Mouse (Mus musculus) gastrocnemius, postnatal 36 days (tissue): ENCODE measurements around the gene Neurl1b. TPM values are rescaled to one million over a fixed set of nuclear protein-coding genes. Genes with fewer than 3 reads are reported as not detected.
A peak's percentile ranks its signal among the peaks of the same experiment; 100 is the strongest.

Experiments used
- DNase-seq, 2 experiments: peaks; one replicate each; pipeline ENCODE4 v3.0.0; 2022
- intact Hi-C: fragments of 180-260 bp; cut with DNase I; formaldehyde crosslinking; loops from one replicate; pipeline ENCODE4 v1.15.1; 2025
- total RNA-seq, 2 experiments: library from RNA; stranded (reverse); gene quantifications; 2 replicates each; pipeline ENCODE4 v1.2.3; 2021

Gene Neurl1b
- total RNA-seq, 2 experiments from 2014 or later = 2.6 to 3.7 TPM

- intact Hi-C loops = no loop called here
- no peak for DNase-seq
These were observed 24.0 kb upstream of the Neurl1b start for GRCm38 (mm10) chr17:26390666-26391065.

DNA sequence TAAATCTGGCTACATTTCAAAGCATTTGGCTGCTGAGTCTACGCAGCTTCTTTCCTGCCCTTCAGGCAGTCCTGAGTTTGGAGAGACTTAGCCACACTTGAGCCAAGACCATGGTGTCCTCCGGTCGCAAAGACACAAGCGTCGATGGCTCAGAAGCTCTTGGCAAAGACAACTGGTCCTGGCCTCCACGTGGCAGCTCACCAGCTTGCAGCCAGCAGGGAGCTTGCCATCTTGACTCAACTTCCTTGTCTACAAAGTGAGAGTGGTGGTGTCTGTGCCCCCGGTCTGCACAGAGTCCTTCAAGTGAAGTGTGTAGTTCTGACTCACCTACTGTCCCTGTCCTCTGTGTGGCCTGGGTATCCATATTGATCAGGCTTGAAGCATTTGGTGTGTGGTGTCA lies 22.3 kb upstream of the Neurl1b start:
- no peak for DNase-seq
- intact Hi-C loops = no loop called here

DNA sequence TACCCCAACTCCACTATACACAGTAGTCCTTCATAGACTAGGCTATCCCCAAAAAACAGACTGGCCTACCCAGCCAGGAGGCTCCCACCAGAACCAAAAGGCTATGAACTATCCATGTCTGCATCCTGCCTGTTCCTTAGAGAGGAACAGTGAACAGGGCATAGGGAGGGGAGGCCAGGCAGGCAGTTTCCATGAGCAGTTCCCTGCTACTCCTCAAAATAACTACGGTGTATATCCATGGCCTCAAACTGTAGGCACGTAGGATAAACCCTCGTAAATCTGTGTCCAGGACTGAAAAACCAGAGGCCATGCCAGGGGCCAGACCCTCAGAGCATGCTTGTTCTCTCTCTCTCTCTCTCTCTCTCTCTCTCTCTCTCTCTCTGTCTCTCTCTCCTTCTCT lies 17.9 kb upstream of the Neurl1b start:
- no peak for DNase-seq
- intact Hi-C loops = no loop called here

DNA sequence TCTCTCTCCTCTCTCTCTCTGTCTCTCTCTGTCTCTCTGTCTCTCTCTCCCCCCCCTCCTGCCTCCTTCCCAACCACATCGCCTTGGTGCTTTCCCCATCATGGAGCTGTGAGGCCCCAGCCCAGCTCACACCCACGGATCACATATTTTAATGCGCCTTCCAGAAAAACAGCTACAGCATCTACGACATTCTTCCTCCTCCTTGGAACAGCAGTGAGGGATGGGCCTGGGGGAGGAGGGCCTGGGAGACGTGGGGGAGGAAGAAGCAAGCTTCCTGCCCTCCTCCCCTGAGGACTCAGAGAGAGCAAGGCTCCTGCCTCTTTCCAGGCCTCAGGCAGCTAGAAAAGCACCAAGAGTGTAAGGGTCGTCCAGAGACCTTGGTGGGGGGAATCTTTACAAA lies 17.3 kb upstream of the Neurl1b start:
- intact Hi-C loops = no loop called here

DNA sequence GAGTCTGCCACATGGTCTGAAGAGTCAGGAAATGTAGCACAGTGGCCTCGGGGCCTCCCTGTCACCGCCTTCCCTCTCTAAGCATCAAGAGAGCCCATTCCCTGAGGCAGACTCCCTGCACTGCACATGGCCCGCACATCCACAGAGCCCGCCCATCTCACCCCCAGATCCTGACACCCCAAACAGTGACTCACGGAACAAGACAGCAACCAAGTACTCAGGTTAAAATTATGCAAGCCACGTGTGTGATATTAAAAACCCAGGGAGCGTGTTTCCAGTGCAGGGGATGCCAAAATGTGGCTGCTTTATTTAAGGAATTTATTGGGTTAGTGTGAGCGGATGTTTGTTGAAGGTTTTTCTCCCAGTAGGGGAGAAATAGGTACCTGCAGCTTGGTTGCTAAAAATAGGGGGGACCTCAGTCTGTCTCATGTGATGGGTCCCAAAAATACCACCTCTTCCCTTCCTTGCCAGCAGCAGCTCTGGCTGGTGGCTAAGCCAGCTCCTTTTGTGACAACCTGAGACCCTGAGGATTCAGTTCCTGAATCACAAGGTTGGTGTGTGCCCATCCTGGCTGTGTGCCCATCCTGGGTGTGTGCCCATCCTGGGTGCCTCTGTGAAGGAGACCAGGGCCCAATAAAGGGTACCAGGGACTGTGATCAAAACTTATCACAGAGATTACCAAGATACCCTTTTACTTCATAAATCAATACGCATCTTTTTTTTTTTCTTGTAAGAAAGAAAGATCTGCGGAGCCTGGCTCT lies 9.1 kb upstream of the Neurl1b start:
- intact Hi-C loops = no loop called here
- no peak for DNase-seq

More for the DNA sequence above, 17.3 kb upstream of the Neurl1b start:
- peak in 1 of 2 experiments; percentile 40 for DNase-seq

GRCm38 (mm10) chr17:26412967-26413366 lies 1.7 kb upstream of the Neurl1b start:
- intact Hi-C loops = no loop called here
- no peak for DNase-seq

DNA sequence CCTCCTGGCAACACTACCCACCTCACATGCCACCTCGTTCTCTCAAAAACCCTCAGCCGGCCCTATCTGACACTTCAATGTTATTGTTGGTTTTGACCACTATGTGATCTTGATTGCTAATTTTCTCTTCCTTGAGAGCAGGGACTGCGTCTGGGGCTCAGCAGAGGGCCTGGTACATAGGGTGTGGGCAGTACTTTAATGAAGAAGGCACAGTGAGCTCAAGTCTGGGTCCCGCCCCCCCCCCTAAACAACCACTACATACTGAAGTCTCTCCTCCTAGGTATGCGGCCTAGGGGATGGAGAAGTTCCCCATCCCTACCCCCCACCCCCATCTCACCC lies 476 bp upstream of the Neurl1b start:
- intact Hi-C loops = no loop called here
- no peak for DNase-seq

DNA sequence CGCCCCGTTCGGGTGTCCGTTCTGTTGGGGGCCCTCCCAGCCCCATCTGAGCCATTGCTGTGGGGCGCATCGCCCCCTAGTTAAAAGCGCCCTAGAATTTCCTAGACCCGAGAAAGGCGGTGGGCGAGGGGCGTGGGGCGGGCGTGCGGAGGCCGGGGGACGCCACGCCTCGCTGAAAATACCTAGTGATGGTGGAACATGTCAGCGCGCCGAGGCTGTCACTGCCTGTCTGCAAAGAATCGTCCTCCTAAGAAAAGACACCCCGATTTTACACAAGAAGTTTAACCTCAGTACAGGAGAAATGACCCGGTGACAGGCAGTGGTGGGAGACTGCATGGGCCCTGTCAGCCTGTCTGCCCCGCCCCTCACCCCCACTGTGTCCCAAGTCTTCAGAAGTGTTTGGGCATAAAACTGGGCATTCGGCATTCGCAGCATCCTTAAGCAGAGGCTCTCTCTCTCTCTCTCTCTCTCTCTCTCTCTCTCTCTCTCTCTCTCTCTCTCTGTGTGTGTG lies 781 bp downstream of the Neurl1b start:
- DNase-seq = no peak
- intact Hi-C loops = no loop called here

DNA sequence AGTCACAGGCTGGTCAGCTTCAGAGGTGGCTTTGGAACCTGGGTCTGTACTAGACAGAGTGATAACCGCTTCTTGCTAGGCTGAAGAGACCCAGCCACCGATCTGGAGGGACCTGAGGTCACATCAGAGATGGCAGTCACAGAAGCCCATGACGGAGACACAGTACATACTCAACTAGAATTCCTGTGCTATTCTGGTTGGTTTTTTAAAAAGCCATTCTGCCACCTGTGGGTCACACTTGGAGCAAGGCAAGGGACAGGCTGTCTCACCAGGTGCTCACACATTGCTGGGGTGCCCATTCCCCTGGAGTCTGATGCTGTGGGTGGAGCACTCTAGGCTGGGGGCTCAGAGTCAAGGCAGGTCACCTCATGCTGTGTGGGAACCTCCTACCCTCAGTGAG lies 1.5 kb downstream of the Neurl1b start:
- intact Hi-C loops = no loop called here
- no peak for DNase-seq

- intact Hi-C loops = no loop called here
- no peak for DNase-seq
These were observed 3.3 kb downstream of the Neurl1b start for GRCm38 (mm10) chr17:26417770-26418421.

DNA sequence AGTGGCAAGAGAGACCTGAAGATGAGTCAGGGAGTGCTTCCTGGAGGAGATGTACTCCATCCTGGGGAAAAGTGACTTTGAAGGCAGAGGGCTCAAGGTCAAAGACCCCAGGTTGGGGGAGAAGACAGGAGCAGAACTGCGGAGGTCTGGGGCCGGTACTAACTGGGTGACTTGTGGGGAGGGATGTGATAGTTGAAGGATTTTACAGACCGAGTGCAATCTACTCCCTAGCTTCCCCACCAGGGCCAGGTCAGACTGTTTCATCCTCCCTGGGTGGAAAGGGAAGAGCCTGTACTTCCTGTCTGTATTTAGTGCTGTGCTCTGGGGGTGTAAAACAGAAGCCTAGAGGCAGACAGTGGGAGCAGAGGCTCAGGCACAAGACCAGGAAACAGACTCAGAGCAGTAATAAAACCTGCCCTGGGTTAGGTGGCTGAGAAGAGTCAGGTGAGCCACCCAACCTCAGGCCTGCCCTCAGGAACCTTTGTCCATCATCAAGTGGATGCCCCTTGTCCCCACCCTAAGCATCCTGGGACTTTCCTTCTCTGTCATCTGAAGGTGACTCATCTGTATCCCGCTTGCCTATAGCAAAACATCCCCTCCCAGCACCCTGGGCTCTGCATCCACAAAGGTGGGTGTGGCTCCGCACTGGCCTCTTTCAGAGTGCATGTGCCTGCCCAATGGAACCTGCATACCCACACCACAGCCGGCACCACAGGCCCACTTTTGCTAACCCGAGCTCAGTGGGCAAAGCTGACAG lies 6.0 kb downstream of the Neurl1b start:
- no peak for DNase-seq
- intact Hi-C loops = loop anchor here (2.0 to 5.0 kb wide), 2 partner anchors 48 to 106 kb away; no protein-coding TSS in a partner anchor

- intact Hi-C loops = loop anchor here (2.0 to 5.0 kb wide), 2 partner anchors 49 to 107 kb away; no protein-coding TSS in a partner anchor
- DNase-seq = no peak
These were observed 6.9 kb downstream of the Neurl1b start for GRCm38 (mm10) chr17:26421561-26421960.

- no peak for DNase-seq
- intact Hi-C loops = loop anchor here (5.0 kb wide), 1 partner anchor 50 kb away; no protein-coding TSS in a partner anchor
These were observed 7.8 kb downstream of the Neurl1b start for GRCm38 (mm10) chr17:26422390-26422789.

- intact Hi-C loops = loop anchor here (5.0 kb wide), 1 partner anchor 52 kb away; no protein-coding TSS in a partner anchor
- DNase-seq = no peak
These were observed 9.5 kb downstream of the Neurl1b start for GRCm38 (mm10) chr17:26423967-26424641.

DNA sequence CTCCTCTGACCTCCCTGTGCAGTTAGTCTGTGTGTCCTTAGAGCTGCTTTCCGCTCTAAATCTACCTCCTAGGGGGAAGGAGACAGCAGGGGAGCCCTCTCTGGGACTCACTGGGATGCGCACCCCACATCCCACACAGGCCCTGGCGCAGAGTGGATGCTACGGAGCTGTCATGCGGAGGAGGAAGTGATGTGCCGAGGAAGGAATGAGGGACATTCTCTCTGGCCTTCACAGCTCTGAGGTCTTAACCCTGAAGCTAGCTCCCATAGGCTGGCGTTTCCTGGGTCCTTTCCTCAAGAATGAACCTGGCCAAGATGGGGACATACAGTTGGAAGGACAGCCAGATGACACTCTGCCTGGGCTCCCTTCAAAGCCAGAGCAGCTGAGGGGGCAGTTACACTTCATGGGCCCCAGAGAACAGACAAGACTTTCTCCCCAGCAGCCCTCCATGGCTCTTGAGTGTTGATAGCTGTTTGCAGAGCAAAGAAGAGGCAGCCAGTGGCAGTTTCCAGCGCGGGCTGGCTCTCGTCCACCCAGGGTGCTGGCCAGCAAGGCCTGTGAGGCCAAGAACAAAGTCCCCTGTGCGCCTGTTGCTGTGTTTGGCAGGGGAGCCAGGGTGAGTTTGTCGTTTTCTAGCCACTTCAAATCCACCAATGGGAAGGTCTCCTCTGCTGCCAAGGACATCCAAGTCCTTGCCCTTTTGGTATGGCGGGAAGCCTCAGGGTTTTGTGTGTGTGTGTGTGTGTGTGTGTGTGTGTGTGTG lies 10.5 kb downstream of the Neurl1b start:
- intact Hi-C loops = loop anchor here (5.0 kb wide), 1 partner anchor 53 kb away; no protein-coding TSS in a partner anchor
- DNase-seq = peak; percentile 77 to 84

DNA sequence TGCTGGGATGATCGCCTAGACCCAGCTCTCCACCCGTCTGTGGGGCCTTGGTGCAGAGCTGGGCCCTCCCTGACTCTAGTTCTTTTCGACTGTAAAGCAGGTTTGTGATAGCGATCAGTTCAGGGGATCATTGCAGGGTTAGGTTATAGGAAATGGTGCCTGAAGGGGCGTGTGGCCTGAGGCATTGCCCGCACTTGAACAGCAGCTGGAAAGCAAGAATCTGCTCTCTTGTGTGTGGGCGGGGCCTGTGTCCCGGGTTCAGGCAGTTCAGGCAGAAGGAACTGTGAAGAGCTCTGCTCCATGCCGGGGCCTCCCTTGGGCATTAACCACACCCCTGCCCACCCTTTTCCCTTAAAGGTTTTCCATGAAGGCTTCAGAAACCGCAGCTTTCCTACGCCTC lies 18.7 kb downstream of the Neurl1b start:
- DNase-seq = no peak
- intact Hi-C loops = no loop called here

DNA sequence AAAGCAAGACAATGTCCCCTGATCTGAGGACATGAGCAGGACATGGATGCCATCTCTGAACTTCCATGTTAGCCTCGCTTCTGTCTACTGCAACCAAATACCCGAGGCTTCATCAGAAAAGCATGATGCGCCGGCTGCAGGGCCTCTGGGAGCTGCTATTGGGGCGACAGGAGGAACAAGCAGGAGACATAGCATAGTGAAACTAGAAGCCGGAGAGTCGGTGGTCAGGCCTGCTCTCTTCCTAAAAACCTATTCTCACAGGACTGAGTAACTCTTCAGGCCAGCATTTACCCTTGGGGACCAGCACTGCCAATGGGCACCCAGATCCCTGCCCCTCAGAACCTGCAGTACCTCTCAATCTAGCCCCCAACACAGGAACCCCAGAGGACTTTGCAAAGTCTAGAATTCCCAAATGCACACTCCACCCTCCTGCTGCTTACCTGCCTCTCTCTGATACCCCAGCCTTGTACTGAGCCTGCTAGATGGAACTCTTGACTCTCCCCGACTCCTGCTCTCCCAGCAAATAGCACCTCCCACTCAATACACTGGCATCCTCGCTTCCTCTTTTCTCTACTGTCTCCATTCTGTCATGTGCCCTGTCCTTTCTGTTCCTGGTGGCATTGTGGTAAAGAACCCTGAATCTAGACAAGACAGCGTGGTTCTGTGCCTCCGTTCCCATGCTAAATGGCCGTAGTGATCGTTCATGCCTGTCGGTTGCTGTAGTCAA lies 22.6 kb downstream of the Neurl1b start:
- DNase-seq = no peak
- intact Hi-C loops = no loop called here

GRCm38 (mm10) chr17:26439001-26439400 lies 24.4 kb downstream of the Neurl1b start:
- no peak for DNase-seq
- intact Hi-C loops = no loop called here

GRCm38 (mm10) chr17:26441024-26441423 lies 26.4 kb downstream of the Neurl1b start:
- no peak for DNase-seq
- intact Hi-C loops = no loop called here
